Mouse (Mus musculus): ENCODE measurements around the gene Lpp. TPM values are rescaled to one million over a fixed set of nuclear protein-coding genes. Genes with fewer than 3 reads are reported as not detected.
A peak's percentile ranks its signal among the peaks of the same experiment; 100 is the strongest.

Lpp gene
- polyA plus RNA-seq, 1 experiment from 2014 or later: 79.9 TPM

DNA sequence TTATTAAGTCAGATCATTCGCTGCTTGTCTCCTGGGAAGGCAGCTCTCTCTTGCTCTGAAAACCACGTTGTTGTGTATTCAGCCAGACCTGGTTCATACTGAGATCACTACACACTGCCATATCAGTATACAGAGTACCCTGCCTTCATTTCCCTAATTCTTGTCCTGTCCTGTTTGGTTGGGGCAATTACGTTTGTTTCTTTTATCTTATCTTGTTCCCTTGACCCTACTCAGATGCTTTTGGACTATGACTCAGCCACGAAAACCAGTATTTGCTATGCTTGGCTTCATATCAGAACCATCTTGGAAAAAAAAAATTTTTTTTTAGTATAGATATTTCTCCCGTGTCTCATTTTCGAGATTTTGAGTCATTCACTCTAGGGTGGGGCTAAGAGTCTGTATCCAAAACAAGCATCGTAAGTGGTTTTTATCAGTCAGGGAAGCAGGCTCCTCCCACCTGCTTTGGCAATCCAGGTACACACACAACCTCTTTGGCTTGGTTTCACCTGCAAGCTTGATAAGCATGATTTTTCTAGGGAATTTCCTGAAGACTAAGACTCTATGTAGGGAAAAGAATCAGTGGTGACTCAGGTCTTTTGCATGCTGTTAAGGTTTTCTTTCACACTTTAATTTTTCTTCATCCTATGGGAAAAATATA is 29.1 kb upstream of the Lpp start:
- H3K4me2 ChIP-seq: no peak overlapping the region
- no peaks in the 10 kb centered on the region for H3K4me1 ChIP-seq (ENCODE audit: insufficient read depth)
- H3K27me3 ChIP-seq (ENCODE audit: insufficient read depth, low read length): no peaks in the 10 kb centered on the region
- H3K9ac ChIP-seq: no peak overlapping the region
- no peak for TF ChIP-seq CTCF (IDR thresholded peaks at IDR 0.05; ENCODE audit: low read depth)
- no peak for ATAC-seq (ENCODE audit: insufficient read depth)
- no peak overlapping the region for H3K4me3 ChIP-seq (ENCODE audit: low read depth, low read length)
- H3K27ac ChIP-seq (ENCODE audit: low read depth): no peak overlapping the region
- DNase-seq: no peak
- 60% methylated on average over 7 of the region's 7 CpGs for WGBS
- H3K36me3 ChIP-seq (ENCODE audit: insufficient read depth): no peaks in the 10 kb centered on the region
- H3K9me3 ChIP-seq (ENCODE audit: low read depth, low read length): no peaks in the 10 kb centered on the region

DNA sequence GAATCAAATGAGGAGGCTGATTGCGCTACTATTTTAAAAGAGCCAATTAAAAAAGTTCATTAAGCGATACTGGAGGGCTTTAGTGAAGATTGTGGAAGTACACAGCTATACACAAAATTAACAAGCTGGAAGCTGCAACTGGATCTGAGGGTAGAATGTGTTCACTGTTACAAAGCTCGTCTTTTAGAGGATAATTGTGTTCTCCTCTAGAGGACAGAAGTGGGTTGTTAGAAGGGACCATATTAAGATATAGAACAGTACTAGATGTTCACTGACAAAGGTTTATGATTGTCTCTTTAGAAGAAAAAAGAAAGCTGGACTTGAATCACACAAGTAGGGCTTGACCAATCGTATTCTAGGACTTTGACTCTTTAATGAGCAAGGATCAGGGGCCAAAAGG is 27.4 kb upstream of the Lpp start:
- no peaks in the 10 kb centered on the region for H3K27me3 ChIP-seq (ENCODE audit: insufficient read depth, low read length)
- no peaks in the 10 kb centered on the region for H3K9me3 ChIP-seq (ENCODE audit: low read depth, low read length)
- no peaks in the 10 kb centered on the region for H3K4me1 ChIP-seq (ENCODE audit: insufficient read depth)
- no peak overlapping the region for H3K4me3 ChIP-seq (ENCODE audit: low read depth, low read length)
- no peak overlapping the region for H3K4me2 ChIP-seq
- no peak overlapping the region for H3K27ac ChIP-seq (ENCODE audit: low read depth)
- WGBS: 86% methylated on average over 4 of the region's 4 CpGs
- TF ChIP-seq CTCF (IDR thresholded peaks at IDR 0.05; ENCODE audit: low read depth): no peak
- no peaks in the 10 kb centered on the region for H3K36me3 ChIP-seq (ENCODE audit: insufficient read depth)
- no peak overlapping the region for H3K9ac ChIP-seq
- DNase-seq: no peak
- no peak for ATAC-seq (ENCODE audit: insufficient read depth)

DNA sequence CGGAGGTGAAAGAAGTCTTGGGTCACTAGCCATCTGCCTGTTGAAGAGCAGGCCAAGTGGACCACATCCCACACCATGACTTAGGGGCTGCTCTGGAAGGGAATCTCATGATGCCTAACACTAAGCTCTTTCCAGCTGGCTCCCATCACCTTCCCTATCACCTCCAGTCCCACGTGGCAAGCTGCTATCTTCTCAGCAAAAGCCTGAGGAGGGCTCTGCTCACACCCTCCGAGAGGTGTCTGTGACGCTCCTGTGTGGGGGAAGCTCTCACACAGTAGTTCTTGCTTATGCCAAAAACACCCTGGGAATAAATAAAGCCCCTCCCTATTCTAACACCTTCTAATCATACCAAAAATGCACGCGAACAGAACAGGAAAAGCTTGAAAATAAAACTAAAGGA is 26.2 kb upstream of the Lpp start:
- Histone ChIP-seq H3K9me3 (ENCODE audit: low read depth, low read length) (no peaks in the 10 kb centered on the region), H3K27ac (ENCODE audit: low read depth) (no peak overlapping the region), H3K4me1 (ENCODE audit: insufficient read depth) (no peaks in the 10 kb centered on the region), H3K27me3 (ENCODE audit: insufficient read depth, low read length) (no peaks in the 10 kb centered on the region), H3K9ac (no peak overlapping the region), H3K36me3 (ENCODE audit: insufficient read depth) (no peaks in the 10 kb centered on the region), H3K4me2 (no peak overlapping the region), H3K4me3 (ENCODE audit: low read depth, low read length) (no peak overlapping the region)
- DNase-seq (peak; percentile 31), ATAC-seq (ENCODE audit: insufficient read depth) (no peak)
- no peak for TF ChIP-seq CTCF (IDR thresholded peaks at IDR 0.05; ENCODE audit: low read depth)
- 32% methylated on average over 6 of the region's 6 CpGs for WGBS

DNA sequence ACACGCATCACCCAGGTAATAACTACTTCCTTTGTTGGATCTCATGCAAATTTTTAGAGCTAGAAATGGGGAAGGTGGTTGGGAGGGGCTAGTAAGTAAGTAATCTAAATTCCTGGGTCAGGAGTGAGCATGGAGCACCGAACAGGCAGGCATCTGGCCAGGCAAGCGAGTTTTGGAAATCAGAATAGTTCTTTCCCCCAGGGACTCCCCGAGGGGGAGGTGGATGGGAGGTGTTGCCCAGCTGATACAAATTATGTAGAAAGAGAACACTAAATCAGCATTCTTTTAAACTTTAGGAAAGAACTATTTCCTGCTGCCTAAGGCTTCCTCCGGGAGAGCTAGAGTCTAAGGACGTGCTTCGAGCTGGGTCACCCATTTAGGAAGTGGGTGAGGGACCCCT is 25.8 kb upstream of the Lpp start:
- no peak for ATAC-seq (ENCODE audit: insufficient read depth)
- no peak overlapping the region for H3K4me2 ChIP-seq
- no peaks in the 10 kb centered on the region for H3K9me3 ChIP-seq (ENCODE audit: low read depth, low read length)
- no peaks in the 10 kb centered on the region for H3K4me1 ChIP-seq (ENCODE audit: insufficient read depth)
- H3K4me3 ChIP-seq (ENCODE audit: low read depth, low read length): no peak overlapping the region
- peak; percentile 9 for DNase-seq
- 29% methylated on average over 7 of the region's 7 CpGs for WGBS
- H3K27me3 ChIP-seq (ENCODE audit: insufficient read depth, low read length): no peaks in the 10 kb centered on the region
- TF ChIP-seq CTCF (IDR thresholded peaks at IDR 0.05; ENCODE audit: low read depth): no peak
- H3K36me3 ChIP-seq (ENCODE audit: insufficient read depth): no peaks in the 10 kb centered on the region
- H3K27ac ChIP-seq (ENCODE audit: low read depth): no peak overlapping the region
- H3K9ac ChIP-seq: no peak overlapping the region

DNA sequence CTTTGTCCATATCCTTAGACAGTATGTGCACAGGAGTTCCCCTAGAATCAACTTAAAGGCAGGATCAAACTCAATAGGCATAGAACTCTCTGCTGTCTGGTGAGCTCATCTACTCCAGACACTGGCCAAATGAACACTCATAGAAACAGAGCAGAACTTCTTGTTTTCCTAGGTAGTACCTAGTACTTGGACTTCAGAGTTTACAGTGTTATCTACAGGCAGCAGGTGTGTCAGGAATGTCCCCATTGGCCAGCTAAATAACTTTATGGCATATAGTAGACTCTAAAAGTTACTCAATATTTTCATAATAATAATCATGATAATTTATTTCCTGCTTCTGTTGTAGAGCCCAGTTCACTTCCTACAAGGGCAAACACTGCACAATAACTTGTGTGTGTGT is 16.8 kb upstream of the Lpp start:
- no peak for ATAC-seq (ENCODE audit: insufficient read depth)
- DNase-seq: no peak
- no peak overlapping the region for H3K4me3 ChIP-seq (ENCODE audit: low read depth, low read length)
- no peak for TF ChIP-seq CTCF (IDR thresholded peaks at IDR 0.05; ENCODE audit: low read depth)
- H3K4me1 ChIP-seq (ENCODE audit: insufficient read depth): no peaks in the 10 kb centered on the region
- no peaks in the 10 kb centered on the region for H3K9me3 ChIP-seq (ENCODE audit: low read depth, low read length)
- no peaks in the 10 kb centered on the region for H3K36me3 ChIP-seq (ENCODE audit: insufficient read depth)
- no peak overlapping the region for H3K9ac ChIP-seq
- no peak overlapping the region for H3K27ac ChIP-seq (ENCODE audit: low read depth)
- no peak overlapping the region for H3K4me2 ChIP-seq
- no peaks in the 10 kb centered on the region for H3K27me3 ChIP-seq (ENCODE audit: insufficient read depth, low read length)

DNA sequence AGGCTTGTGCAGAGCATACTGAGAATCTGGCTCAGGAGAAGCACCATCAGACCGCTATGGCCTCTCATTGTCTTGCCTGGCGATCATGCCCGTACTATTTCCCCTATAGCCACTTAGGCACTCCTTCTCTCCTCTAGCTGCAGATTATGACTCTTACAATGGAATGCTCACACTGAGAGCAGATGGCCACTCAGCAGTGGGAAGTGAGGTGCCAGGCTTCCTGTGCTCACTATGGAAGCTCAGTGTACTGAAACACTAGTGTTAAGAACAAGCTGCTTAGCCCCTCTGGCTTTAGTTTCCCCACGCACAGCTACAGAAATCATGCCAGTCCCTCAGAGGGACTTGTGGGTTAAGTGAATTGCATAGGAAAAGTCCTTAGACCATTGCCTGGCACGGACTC is 2.7 kb upstream of the Lpp start:
- no peaks in the 10 kb centered on the region for H3K9me3 ChIP-seq (ENCODE audit: low read depth, low read length)
- no peaks in the 10 kb centered on the region for H3K36me3 ChIP-seq (ENCODE audit: insufficient read depth)
- no peak for TF ChIP-seq CTCF (IDR thresholded peaks at IDR 0.05; ENCODE audit: low read depth)
- H3K27me3 ChIP-seq (ENCODE audit: insufficient read depth, low read length): no peaks in the 10 kb centered on the region
- no peak overlapping the region for H3K4me3 ChIP-seq (ENCODE audit: low read depth, low read length)
- no peak overlapping the region for H3K9ac ChIP-seq
- H3K27ac ChIP-seq (ENCODE audit: low read depth): no peak overlapping the region
- no peak for ATAC-seq (ENCODE audit: insufficient read depth)
- DNase-seq: peak; percentile 11
- WGBS: 75% methylated on average over 5 of the region's 5 CpGs
- peaks cover 12% of the 10 kb centered on the region; the same call in 1 of the 2 replicates for H3K4me1 ChIP-seq (ENCODE audit: insufficient read depth)
- H3K4me2 ChIP-seq: no peak overlapping the region

DNA sequence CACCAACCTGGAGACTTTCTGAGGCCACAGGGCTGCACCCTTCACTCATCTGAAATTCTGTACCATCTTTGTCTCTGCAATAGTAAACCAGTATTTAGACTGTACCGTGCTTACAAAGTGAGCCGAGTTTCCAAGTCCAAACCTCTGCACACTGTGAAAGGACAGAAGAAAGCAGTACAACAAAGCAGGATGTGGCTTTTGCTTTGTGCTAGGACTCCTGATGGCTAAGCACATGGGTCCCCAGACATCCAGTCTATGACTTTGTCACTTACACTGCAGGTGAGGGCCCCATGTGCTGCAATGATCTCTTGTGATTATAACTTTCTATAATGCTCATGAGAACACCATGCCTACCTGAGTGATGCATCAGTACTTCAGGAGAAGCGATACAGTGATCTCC is 2.2 kb upstream of the Lpp start:
- peaks cover 13% of the 10 kb centered on the region; the same call in 1 of the 2 replicates for H3K4me1 ChIP-seq (ENCODE audit: insufficient read depth)
- TF ChIP-seq CTCF (IDR thresholded peaks at IDR 0.05; ENCODE audit: low read depth): no peak
- ATAC-seq (ENCODE audit: insufficient read depth): no peak
- 87% methylated on average over 3 of the region's 3 CpGs for WGBS
- H3K9me3 ChIP-seq (ENCODE audit: low read depth, low read length): no peaks in the 10 kb centered on the region
- no peak overlapping the region for H3K9ac ChIP-seq
- no peaks in the 10 kb centered on the region for H3K27me3 ChIP-seq (ENCODE audit: insufficient read depth, low read length)
- no peak for DNase-seq
- no peak overlapping the region for H3K27ac ChIP-seq (ENCODE audit: low read depth)
- H3K36me3 ChIP-seq (ENCODE audit: insufficient read depth): no peaks in the 10 kb centered on the region
- H3K4me3 ChIP-seq (ENCODE audit: low read depth, low read length): no peak overlapping the region
- H3K4me2 ChIP-seq: no peak overlapping the region
